Mouse (Mus musculus) cerebellum, adult 11-12 months (tissue): ENCODE data around the gene Map3k13.

Experiments used
- DNase-seq: peaks from one replicate; pipeline ENCODE4 v3.0.0; 2022

Gene Map3k13

GRCm38 (mm10) chr16:21916681-21917080, 122.5 kb downstream of the Map3k13 start:
- peak; percentile 51 for DNase-seq

- DNase-seq: no peak
Observed at GRCm38 (mm10) chr16:21928471-21928870, 134.3 kb downstream of the Map3k13 start.

- DNase-seq: peak; percentile 93
Observed at GRCm38 (mm10) chr16:21946761-21947715, 152.9 kb downstream of the Map3k13 start, which contains the start of gene Tmem41a. Gene Tmem41a, minus strand, starts transcription at chr16:21947552.

GRCm38 (mm10) chr16:21955591-21955990, 161.4 kb downstream of the Map3k13 start:
- DNase-seq: no peak

- DNase-seq: no peak
Observed at GRCm38 (mm10) chr16:21965576-21965975, 171.4 kb downstream of the Map3k13 start.

GRCm38 (mm10) chr16:21969874-21970273, 175.7 kb downstream of the Map3k13 start:
- no peak for DNase-seq

GRCm38 (mm10) chr16:21970536-21970935, 176.4 kb downstream of the Map3k13 start:
- DNase-seq: no peak

- no peak for DNase-seq
Observed at GRCm38 (mm10) chr16:21971446-21971845, 177.3 kb downstream of the Map3k13 start.

GRCm38 (mm10) chr16:21976203-21976602, 182.1 kb downstream of the Map3k13 start:
- DNase-seq: no peak

GRCm38 (mm10) chr16:21977347-21977746, 183.2 kb downstream of the Map3k13 start:
- no peak for DNase-seq
